Mouse (Mus musculus) intestine, postnatal 0 days (tissue): Measurements from ENCODE around the gene Cfap54. TPM values are rescaled to one million over a fixed set of nuclear protein-coding genes. Genes with fewer than 3 reads are reported as not detected.

Experiments used
- ATAC-seq: fragments of 200-750 bp; cut with Nextera tagmentation; 2 replicates; pipeline ENCODE4 v1.8.0; 2017; ENCODE audit warnings: mild to moderate bottlenecking, moderate TSS enrichment, moderate library complexity
- H3K27ac ChIP-seq: fragments of 300-500 bp; sonication (generic); 2 replicates; pipeline ENCODE4 v1.5.1; 2014; ENCODE audit warnings: mild to moderate bottlenecking, low read depth, low read length, moderate library complexity
- H3K27me3 ChIP-seq: fragments of 300-500 bp; sonication (generic); replicated peaks from 2 replicates; pipeline ENCODE4 v1.6.1; 2014; ENCODE audit warnings: low read length, mixed read lengths; ENCODE audit not compliant: control insufficient read depth, insufficient read depth
- H3K36me3 ChIP-seq: fragments of 300-500 bp; sonication (generic); 2 replicates; pipeline ENCODE4 v1.6.1; 2014; ENCODE audit warnings: mild to moderate bottlenecking, moderate library complexity; ENCODE audit not compliant: control insufficient read depth, insufficient read depth
- H3K4me1 ChIP-seq: fragments of 300-500 bp; sonication (generic); replicated peaks from 2 replicates; pipeline ENCODE4 v1.6.1; 2014; ENCODE audit warnings: antibody characterized with exemption, low read length, mixed read lengths; ENCODE audit not compliant: control insufficient read depth, insufficient read depth
- H3K4me2 ChIP-seq: fragments of 300-500 bp; sonication (generic); replicated peaks from 2 replicates; pipeline ENCODE4 v1.6.1; 2014; ENCODE audit warnings: low read depth, mild to moderate bottlenecking, moderate library complexity
- H3K4me3 ChIP-seq: fragments of 300-500 bp; sonication (generic); 2 replicates; pipeline ENCODE4 v1.5.1; 2014; ENCODE audit warnings: low read depth, low read length
- H3K9ac ChIP-seq: fragments of 300-500 bp; sonication (generic); 2 replicates; pipeline ENCODE4 v1.6.1; 2014; ENCODE audit warnings: mild to moderate bottlenecking, low read depth, low read length
- H3K9me3 ChIP-seq: fragments of 300-500 bp; sonication (generic); 2 replicates; pipeline ENCODE4 v1.6.1; 2016; ENCODE audit warnings: mixed run types; ENCODE audit not compliant: control insufficient read depth
- CTCF ChIP-seq: sonication (generic); IDR thresholded peaks from 2 replicates; pipeline ENCODE4 v1.5.1; 2016; ENCODE audit warnings: low read depth, mild to moderate bottlenecking, control low read depth, antibody characterized with exemption, moderate library complexity
- WGBS: fragments of 180-500 bp; shearing (Covaris S2); extraction: QIAGEN DNeasy Blood & Tissue Kit; methylation state at CpG from one replicate; pipeline ENCODE4 v1.1.7; 2014; 5-methylcytosine and 5-hydroxymethylcytosine counted together
- polyA plus RNA-seq: library from polyadenylated mRNA; unstranded; fragments of >200 nt; fragmentation: Nextera tagmentation; extraction: Ambion mirVana; gene quantifications from 2 replicates; pipeline ENCODE4 v1.2.1, GENCODE M21; 2015

Gene Cfap54
- polyA plus RNA-seq, 1 experiment from 2014 or later = not detected

GRCm38 (mm10) chr10:93079486-93079885 lies 1.9 kb downstream of the Cfap54 start:
- Histone ChIP-seq H3K9ac (no peak overlapping the region), H3K9me3 (no peaks in the 10 kb centered on the region), H3K4me1 (no peaks in the 10 kb centered on the region), H3K4me3 (no peak overlapping the region), H3K36me3 (no peaks in the 10 kb centered on the region), H3K27ac (no peak overlapping the region), H3K4me2 (no peak overlapping the region), H3K27me3 (no peaks in the 10 kb centered on the region)
- TF ChIP-seq CTCF = no peak
- no peak for ATAC-seq
- 83% methylated on average over 3 of the region's 3 CpGs for WGBS

GRCm38 (mm10) chr10:93077935-93078479 lies 3.4 kb downstream of the Cfap54 start:
- Histone ChIP-seq H3K4me1 (no peaks in the 10 kb centered on the region), H3K9ac (no peak overlapping the region), H3K9me3 (no peaks in the 10 kb centered on the region), H3K4me2 (no peak overlapping the region), H3K27me3 (no peaks in the 10 kb centered on the region), H3K36me3 (no peaks in the 10 kb centered on the region), H3K4me3 (no peak overlapping the region), H3K27ac (no peak overlapping the region)
- 66% methylated on average over 11 of the region's 11 CpGs for WGBS
- no peak for TF ChIP-seq CTCF
- no peak for ATAC-seq

- WGBS = 88% methylated on average over 9 of the region's 9 CpGs
- no peaks in the 10 kb centered on the region for H3K9me3 ChIP-seq
- ATAC-seq = no peak
- no peaks in the 10 kb centered on the region for H3K27me3 ChIP-seq
- H3K4me3 ChIP-seq = no peak overlapping the region
- no peaks in the 10 kb centered on the region for H3K4me1 ChIP-seq
- TF ChIP-seq CTCF = no peak
- H3K36me3 ChIP-seq = no peaks in the 10 kb centered on the region
- no peak overlapping the region for H3K9ac ChIP-seq
- no peak overlapping the region for H3K27ac ChIP-seq
- H3K4me2 ChIP-seq = no peak overlapping the region
These were observed 5.0 kb downstream of the Cfap54 start for GRCm38 (mm10) chr10:93076376-93076775.

GRCm38 (mm10) chr10:93075856-93076255 lies 5.6 kb downstream of the Cfap54 start:
- H3K9ac ChIP-seq = no peak overlapping the region
- 80% methylated on average over 8 of the region's 8 CpGs for WGBS
- no peak for ATAC-seq

GRCm38 (mm10) chr10:93072769-93073168 lies 8.6 kb downstream of the Cfap54 start:
- no peak for ATAC-seq
- H3K9me3 ChIP-seq = no peaks in the 10 kb centered on the region
- no peak overlapping the region for H3K4me2 ChIP-seq
- H3K4me3 ChIP-seq = no peak overlapping the region
- 59% methylated on average over 2 of the region's 2 CpGs for WGBS
- no peak for TF ChIP-seq CTCF
- no peaks in the 10 kb centered on the region for H3K27me3 ChIP-seq
- no peaks in the 10 kb centered on the region for H3K4me1 ChIP-seq
- no peak overlapping the region for H3K27ac ChIP-seq
- no peaks in the 10 kb centered on the region for H3K36me3 ChIP-seq
- H3K9ac ChIP-seq = no peak overlapping the region

More at GRCm38 (mm10) chr10:93075856-93076255, 5.6 kb downstream of the Cfap54 start:
- H3K9me3 ChIP-seq = no peaks in the 10 kb centered on the region
- H3K4me2 ChIP-seq = no peak overlapping the region
- TF ChIP-seq CTCF = no peak
- no peaks in the 10 kb centered on the region for H3K4me1 ChIP-seq
- no peak overlapping the region for H3K27ac ChIP-seq
- H3K27me3 ChIP-seq = no peaks in the 10 kb centered on the region
- no peaks in the 10 kb centered on the region for H3K36me3 ChIP-seq
- no peak overlapping the region for H3K4me3 ChIP-seq

- ATAC-seq = no peak
- TF ChIP-seq CTCF = no peak
- Histone ChIP-seq H3K27ac (no peak overlapping the region), H3K4me1 (no peaks in the 10 kb centered on the region), H3K9me3 (no peaks in the 10 kb centered on the region), H3K9ac (no peak overlapping the region), H3K27me3 (no peaks in the 10 kb centered on the region), H3K4me3 (no peak overlapping the region), H3K4me2 (no peak overlapping the region), H3K36me3 (no peaks in the 10 kb centered on the region)
- WGBS = 70% methylated on average over 3 of the region's 3 CpGs
These were observed 9.7 kb downstream of the Cfap54 start for GRCm38 (mm10) chr10:93071753-93072152.
